Mouse (Mus musculus) cortical plate, adult 2 months (tissue): ENCODE measurements around the gene Wnt7a.

Experiments
- CTCF ChIP-seq: fragments of 200-500 bp; IDR thresholded peaks from 2 replicates; pipeline ENCODE4 v1.5.1; 2011; ENCODE audit warnings: mild to moderate bottlenecking, control low read depth, low read length; ENCODE audit not compliant: insufficient read depth; ENCODE audit errors: extremely low read depth
- POLR2A ChIP-seq: fragments of 200-500 bp; IDR thresholded peaks from 2 replicates; pipeline ENCODE4 v1.6.1; 2011; ENCODE audit warnings: mild to moderate bottlenecking, low read length, control low read depth; ENCODE audit not compliant: insufficient read depth; ENCODE audit errors: extremely low read depth

- TF ChIP-seq POLR2A (no peak), CTCF (no peak)
Measured at GRCm38 (mm10) chr6:91417291-91417845, 6.2 kb upstream of the Wnt7a start.
